Mouse (Mus musculus) MEL (cell line): ENCODE measurements around the gene Zfp367.

Experiments used
- CTCF ChIP-seq, 3 experiments: IDR thresholded peaks in 2 of 3; conservative IDR thresholded peaks in 1 of 3; 2 replicates each; pipeline ENCODE4 v1.5.1; 2011 to 2012; ENCODE audit warnings: low read length in 3 of 3, low read depth in 2 of 3, mild to moderate bottlenecking in 2 of 3, improper control_type of control experiment in 1 of 3, inconsistent platforms in 1 of 3, mixed read lengths in 1 of 3, moderate library complexity in 1 of 3; ENCODE audit not compliant: control insufficient read depth in 1 of 3, insufficient read depth in 1 of 3, poor library complexity in 1 of 3, severe bottlenecking in 1 of 3
- EP300 ChIP-seq, 2 experiments: IDR thresholded peaks; 2 replicates each; pipeline ENCODE4 v1.6.1; 2011; ENCODE audit warnings: improper control_type of control experiment in 2 of 2, low read length in 2 of 2, low read depth in 1 of 2, mild to moderate bottlenecking in 1 of 2
- HCFC1 ChIP-seq: IDR thresholded peaks from 2 replicates; pipeline ENCODE4 v1.6.1; 2012; ENCODE audit warnings: low read depth, mild to moderate bottlenecking, inconsistent platforms, low read length, improper control_type of control experiment, moderate library complexity
- MAX ChIP-seq: IDR thresholded peaks from 2 replicates; pipeline ENCODE4 v1.6.1; 2011; ENCODE audit warnings: low read length, improper control_type of control experiment
- POLR2A ChIP-seq, 2 experiments: IDR thresholded peaks; 2 replicates each; pipeline ENCODE4 v1.6.1; 2011 to 2012; ENCODE audit warnings: low read length in 2 of 2, mild to moderate bottlenecking in 2 of 2, control low read depth in 1 of 2, improper control_type of control experiment in 1 of 2, low read depth in 1 of 2, moderate library complexity in 1 of 2; ENCODE audit not compliant: control insufficient read depth in 1 of 2, insufficient read depth in 1 of 2, poor library complexity in 1 of 2
- RCOR1 ChIP-seq: IDR thresholded peaks from 2 replicates; pipeline ENCODE4 v1.6.1; 2012; ENCODE audit warnings: low read depth, mild to moderate bottlenecking, inconsistent platforms, low read length, improper control_type of control experiment
- UBTF ChIP-seq: IDR thresholded peaks from 2 replicates; pipeline ENCODE4 v1.6.1; 2012; ENCODE audit warnings: low read depth, mild to moderate bottlenecking, inconsistent platforms, low read length, improper control_type of control experiment, moderate library complexity, borderline replicate concordance; ENCODE audit not compliant: insufficient read depth

- TF ChIP-seq MAX (no peak; the same call in 1 of the 2 replicates), RCOR1 (no peak), CTCF (IDR thresholded peaks at IDR 0.05 in 2 of 3, conservative IDR thresholded peaks at IDR 0.05 in 1 of 3; ENCODE audit: control insufficient read depth in 1 of 3, insufficient read depth in 1 of 3, low read depth in 2 of 3, low read length in 3 of 3, poor library complexity in 1 of 3, severe bottlenecking in 1 of 3) (no peak), EP300 (IDR thresholded peaks at IDR 0.05; ENCODE audit: low read depth in 1 of 2, low read length in 2 of 2) (no peak), HCFC1 (no peak), UBTF (no peak), POLR2A (IDR thresholded peaks at IDR 0.05; ENCODE audit: control insufficient read depth in 1 of 2, insufficient read depth in 1 of 2, low read depth in 1 of 2, low read length in 2 of 2, poor library complexity in 1 of 2) (no peak)
These were observed 8.5 kb upstream of the Zfp367 start, which contains the start of gene Habp4 for GRCm38 (mm10) chr13:64161548-64161915.
